Mouse (Mus musculus) E14TG2a.4 (cell line): Measurements from ENCODE around the gene Nkx2-5.

Source experiments
- CTCF ChIP-seq: conservative IDR thresholded peaks from 2 replicates; pipeline ENCODE4 v1.5.1; 2014; ENCODE audit warnings: low read length
- NANOG ChIP-seq: IDR thresholded peaks from 2 replicates; pipeline ENCODE4 v1.6.1; 2014; ENCODE audit warnings: borderline replicate concordance, low read length, mixed read lengths
- POU5F1 ChIP-seq: IDR thresholded peaks from 2 replicates; pipeline ENCODE4 v1.6.1; 2014; ENCODE audit warnings: low read length, borderline replicate concordance

- no peak for TF ChIP-seq CTCF
- TF ChIP-seq POU5F1 = no peak
- no peak for TF ChIP-seq NANOG
Measured at GRCm38 (mm10) chr17:26817776-26818175, 27.0 kb downstream of the Nkx2-5 start.
